Mouse (Mus musculus) heart, adult 2 months (tissue): Measurements from ENCODE around the gene Mpp2.

Source experiments
- CTCF ChIP-seq: fragments of 200-600 bp; IDR thresholded peaks from 2 replicates; pipeline ENCODE4 v1.8.1; 2022; ENCODE audit warnings: antibody characterized with exemption, mild to moderate bottlenecking, moderate library complexity
- POLR2A ChIP-seq: fragments of 200-500 bp; IDR thresholded peaks from 2 replicates; pipeline ENCODE4 v1.6.1; 2011; ENCODE audit warnings: mild to moderate bottlenecking, low read depth, low read length, control low read depth; ENCODE audit not compliant: insufficient read depth

DNA sequence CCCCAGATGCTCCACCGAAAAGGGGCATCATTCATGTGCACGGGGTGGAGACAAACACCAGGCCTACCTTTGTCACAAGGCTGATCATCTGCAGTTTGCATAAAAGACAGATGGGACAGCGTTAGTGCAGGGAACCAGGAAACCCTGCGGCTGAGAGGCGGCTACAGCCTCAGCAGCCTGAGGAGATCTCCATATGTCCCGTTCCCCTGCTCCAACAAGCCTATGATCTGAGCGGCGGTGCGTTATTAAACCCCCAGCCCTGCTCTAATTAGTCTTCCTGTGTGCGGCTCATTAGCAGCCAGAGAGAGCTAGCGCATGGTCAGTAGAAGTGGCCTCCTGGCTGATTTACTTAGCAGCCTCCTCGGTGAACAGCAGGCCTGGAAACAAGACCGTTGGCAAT lies 78.2 kb downstream of the Mpp2 start:
- no peak for TF ChIP-seq CTCF
- no peak for TF ChIP-seq POLR2A
